Mouse (Mus musculus) spleen, adult 2 months (tissue): ENCODE data around the gene Adgrl3.

Source experiments
- CTCF ChIP-seq: fragments of 200-500 bp; IDR thresholded peaks from 2 replicates; pipeline ENCODE4 v1.5.1; 2011; ENCODE audit warnings: mild to moderate bottlenecking, inconsistent platforms; ENCODE audit not compliant: insufficient read depth, insufficient read length, insufficient replicate concordance; ENCODE audit errors: extremely low read depth
- POLR2A ChIP-seq: fragments of 200-500 bp; IDR thresholded peaks from 2 replicates; pipeline ENCODE4 v1.6.1; 2011; ENCODE audit warnings: low read depth, low read length, inconsistent platforms

DNA sequence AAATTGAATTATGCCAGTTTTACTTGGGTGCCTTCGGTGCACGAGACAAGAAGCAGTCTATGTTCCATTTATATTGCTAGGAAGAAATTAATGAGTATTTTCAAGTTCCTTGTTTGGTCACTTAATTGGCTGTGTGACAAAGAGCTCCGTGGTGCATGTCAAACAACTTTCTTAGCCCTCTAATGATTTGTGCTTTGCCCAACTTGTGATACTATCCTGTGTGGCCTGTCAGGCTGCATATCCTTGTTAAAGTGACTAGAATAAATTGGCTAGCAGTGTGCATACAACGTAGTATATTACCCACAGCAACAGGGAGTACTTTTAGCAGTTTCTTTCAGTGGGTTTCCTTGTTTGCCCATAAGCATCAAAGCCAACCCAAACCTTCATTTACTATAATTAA lies 651.1 kb downstream of the Adgrl3 start:
- TF ChIP-seq CTCF, result no peak
- TF ChIP-seq POLR2A, result no peak
